Mouse (Mus musculus): ENCODE data around the gene Lix1l.

The Lix1l gene

DNA sequence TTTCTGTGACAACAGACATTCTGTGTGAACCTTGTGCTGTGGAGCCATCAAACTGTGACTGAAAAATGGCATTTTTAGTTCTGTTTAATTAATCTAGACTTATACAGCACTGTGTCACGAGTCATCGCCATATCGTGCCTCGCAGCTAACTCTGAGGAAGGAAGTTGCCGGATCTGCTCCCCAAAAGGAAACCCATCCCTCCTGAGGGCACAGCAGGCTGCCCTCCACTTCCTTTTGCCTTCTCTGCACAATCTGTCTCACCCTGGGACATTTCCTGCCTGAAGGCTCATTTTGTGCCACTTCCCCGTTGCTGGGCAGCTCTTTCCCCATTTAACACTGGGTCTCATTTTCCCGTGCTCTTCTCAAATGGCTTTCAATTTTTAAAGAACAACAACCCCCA, 36.3 kb upstream of the Lix1l start:
- intact Hi-C loops (cut with DNase I) = no loop called here

DNA sequence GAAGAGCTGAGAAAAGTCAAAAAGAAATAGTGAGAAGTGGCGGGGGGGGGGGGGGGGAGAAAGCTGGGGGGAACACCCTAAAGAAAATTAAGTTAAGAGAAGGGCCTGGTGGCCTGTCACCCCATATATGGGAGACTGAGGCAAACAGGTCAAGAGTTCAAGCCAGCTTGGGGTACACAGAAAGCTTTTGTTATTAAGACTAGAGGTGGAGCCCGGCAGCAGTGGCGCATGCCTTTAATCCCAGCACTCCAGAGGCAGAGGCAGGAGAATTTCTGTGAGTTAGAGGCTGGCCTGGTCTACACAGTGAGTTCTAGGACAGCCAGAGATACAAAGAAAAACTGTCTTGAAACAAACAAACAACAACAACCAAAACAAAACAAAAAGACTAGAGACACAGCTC, 35.8 kb upstream of the Lix1l start:
- intact Hi-C loops (cut with DNase I) = no loop called here

DNA sequence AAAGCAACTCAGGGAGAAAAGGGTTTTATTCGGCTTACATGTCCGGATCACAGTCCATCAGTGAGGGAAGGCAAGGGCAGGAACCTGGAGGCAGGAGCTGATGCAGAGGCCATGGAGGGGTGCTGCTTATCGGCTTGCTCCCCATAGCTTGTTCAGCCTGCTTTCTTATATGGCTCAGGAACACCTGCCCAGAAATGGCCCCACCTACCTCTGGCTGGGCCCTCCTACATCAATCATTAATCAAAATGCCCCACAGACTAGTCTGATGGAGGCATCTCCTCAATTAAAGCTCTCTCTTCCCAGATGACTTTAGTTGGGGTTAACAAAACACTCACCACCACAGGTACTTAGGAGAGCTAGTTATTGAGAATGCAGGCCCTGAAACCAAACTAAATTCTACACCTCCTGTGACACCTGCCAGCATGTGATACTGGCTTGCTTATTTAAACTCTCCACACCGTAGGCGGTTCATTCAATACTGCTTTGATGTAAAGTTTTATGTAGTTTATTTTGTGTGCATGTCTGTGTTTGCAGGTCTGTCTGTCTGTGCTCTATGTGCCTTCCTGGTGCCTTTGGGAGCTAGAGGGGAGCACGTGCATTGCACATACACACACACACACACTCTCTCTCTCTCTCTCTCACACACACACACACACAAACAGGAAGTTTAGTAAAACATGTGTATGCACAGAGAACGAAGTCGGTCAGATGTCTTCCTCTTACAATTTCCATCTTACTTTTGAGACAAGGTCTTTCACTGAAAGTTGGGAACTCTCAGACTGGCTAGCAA, 34.1 kb upstream of the Lix1l start:
- intact Hi-C loops (cut with DNase I) = no loop called here

DNA sequence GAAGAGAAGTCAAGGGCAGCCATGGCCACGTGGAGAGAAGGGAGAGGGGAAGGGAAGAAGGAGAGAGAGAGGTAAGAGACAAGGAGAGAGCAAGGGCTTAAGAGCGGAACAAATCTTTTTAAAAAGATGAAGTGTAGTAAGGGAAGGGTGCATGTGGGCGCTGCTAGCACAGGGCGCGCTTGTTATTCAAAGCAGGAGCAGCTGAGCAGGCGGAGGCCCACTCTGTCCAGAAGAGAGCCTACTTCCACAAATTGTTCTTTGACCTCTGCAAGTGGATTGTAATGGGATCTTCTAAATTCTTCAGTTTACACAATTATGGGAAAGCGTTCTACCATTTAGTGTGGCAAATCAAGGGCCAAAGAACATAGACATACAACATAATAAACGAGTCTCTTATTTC, 32.3 kb upstream of the Lix1l start:
- intact Hi-C loops (cut with DNase I) = no loop called here

- intact Hi-C loops (cut with DNase I) = no loop called here
These were observed 31.4 kb upstream of the Lix1l start for GRCm38 (mm10) chr3:96569506-96569905.

DNA sequence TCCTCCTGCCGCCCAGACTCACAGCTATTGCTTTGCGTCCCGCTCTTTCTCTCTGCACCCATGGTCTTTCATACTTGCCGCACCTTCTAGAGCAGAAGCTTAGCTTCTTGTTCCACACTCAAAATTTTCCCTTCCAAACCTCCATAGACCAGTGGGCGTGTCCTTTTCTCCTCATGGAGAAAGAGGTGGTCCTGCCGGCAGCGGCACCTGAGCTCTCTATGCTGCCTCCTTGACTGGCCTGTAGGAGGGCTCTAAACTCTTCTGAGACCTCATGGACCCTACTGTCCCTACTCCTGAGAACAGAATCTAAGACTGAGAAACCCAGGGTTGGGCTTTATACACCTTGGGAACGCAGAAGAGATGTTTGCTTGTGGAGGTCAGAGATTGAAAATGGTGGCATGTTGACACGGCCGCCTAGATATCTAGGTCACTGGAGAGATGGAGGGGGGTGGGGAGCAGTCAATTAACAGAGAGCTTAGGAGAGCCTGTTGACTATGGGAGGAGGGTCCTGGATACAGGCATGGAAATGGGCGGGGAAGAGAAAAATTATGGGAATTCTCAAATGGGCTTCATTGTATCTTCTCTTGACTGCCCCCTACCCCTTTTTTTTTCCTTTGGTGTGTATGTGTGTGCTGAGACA, 30.9 kb upstream of the Lix1l start:
- intact Hi-C loops (cut with DNase I) = no loop called here

- intact Hi-C loops (cut with DNase I) = no loop called here
These were observed 30.3 kb upstream of the Lix1l start for GRCm38 (mm10) chr3:96570643-96571042.

DNA sequence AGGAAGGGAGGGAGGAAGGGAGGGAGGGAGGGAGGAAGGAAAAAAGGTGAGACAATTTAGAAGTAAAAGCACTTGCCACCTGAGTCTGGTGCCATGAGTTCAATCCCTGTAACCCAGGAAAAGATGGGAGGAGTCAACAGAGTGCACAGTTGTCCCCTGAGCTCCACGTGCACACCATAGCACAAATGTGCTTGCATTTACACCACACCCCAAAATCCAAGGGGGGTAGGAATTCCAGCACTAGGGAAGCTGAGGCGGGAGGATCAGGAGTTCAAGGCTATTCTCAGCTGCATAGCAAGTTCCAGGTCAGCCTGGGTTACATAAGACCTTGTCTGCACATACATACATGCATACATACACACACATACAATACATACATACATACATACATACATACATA, 29.6 kb upstream of the Lix1l start:
- intact Hi-C loops (cut with DNase I) = no loop called here

- intact Hi-C loops (cut with DNase I) = no loop called here
These were observed 28.9 kb upstream of the Lix1l start for GRCm38 (mm10) chr3:96571896-96572698.

- intact Hi-C loops (cut with DNase I) = loop anchor here (1.0 kb wide), 1 partner anchor 16 kb away; no protein-coding TSS in a partner anchor
These were observed 27.1 kb upstream of the Lix1l start for GRCm38 (mm10) chr3:96573611-96574511.

- intact Hi-C loops (cut with DNase I) = no loop called here
These were observed 25.5 kb upstream of the Lix1l start for GRCm38 (mm10) chr3:96575272-96575984.

- intact Hi-C loops (cut with DNase I) = no loop called here
These were observed 24.8 kb upstream of the Lix1l start for GRCm38 (mm10) chr3:96576005-96576658.

DNA sequence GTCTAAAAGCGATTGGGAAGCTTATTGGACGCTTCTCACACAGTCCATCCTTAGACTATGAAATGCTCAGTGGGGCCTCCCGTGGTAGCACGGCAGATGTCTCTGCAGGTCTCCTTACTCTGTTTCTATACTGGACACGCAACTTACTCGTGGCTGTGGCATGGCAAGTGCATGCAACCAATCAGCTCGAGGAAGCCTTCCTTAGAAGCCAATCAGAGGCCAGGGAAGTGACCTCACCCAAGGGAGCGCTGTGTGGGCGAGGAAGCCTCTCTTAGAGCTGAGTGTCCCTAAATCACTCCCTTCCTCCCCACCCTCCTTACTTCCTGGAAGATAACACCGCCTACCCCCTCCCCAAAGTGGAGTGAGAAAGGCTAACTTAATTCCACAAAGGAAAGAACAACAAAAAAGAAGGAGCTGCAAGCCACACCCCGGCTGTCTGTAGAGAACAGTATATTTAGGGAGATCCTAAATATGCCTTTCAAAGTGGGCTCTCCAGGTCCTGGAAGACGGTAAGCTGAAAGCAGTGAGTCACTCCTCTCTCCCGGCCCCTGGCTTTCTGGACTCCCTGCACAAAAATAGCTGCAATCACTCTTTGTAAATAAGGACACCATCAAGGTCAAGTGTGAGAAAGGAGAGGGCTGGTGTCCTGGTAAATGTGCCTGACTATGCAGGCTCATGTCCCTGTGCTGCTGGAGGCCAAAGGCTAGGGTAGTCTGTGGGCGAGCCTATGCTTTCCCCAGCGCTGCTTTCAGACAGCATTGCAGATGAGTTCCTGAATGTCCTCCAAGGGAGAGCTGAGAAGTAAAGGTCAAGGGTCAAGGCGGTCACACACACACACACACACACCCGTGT, 24.0 kb upstream of the Lix1l start, which contains the start of gene Gm16253:
Gene Gm16253, plus strand, starts transcription at position 295 of the 852 bp plus-strand sequence.
- intact Hi-C loops (cut with DNase I) = no loop called here

DNA sequence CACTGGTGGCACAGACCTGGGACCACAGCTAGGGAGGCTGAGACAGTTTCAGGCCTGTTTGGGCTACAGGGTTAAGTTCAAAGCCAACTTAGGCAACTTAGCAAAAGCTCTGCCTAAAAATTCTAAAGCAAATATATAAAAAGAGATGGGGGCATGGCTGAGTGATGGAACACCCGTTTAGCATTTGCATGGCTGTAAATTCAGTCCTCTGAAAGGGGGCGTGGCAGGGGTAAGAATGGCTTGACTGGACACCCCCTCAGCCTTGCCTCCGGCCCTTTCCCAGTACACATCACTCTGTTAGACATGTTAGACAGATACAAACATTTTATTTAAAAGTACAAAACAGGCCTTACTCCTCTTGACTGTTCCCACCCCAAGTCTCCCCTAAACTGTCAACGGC, 23.4 kb upstream of the Lix1l start:
- intact Hi-C loops (cut with DNase I) = no loop called here

DNA sequence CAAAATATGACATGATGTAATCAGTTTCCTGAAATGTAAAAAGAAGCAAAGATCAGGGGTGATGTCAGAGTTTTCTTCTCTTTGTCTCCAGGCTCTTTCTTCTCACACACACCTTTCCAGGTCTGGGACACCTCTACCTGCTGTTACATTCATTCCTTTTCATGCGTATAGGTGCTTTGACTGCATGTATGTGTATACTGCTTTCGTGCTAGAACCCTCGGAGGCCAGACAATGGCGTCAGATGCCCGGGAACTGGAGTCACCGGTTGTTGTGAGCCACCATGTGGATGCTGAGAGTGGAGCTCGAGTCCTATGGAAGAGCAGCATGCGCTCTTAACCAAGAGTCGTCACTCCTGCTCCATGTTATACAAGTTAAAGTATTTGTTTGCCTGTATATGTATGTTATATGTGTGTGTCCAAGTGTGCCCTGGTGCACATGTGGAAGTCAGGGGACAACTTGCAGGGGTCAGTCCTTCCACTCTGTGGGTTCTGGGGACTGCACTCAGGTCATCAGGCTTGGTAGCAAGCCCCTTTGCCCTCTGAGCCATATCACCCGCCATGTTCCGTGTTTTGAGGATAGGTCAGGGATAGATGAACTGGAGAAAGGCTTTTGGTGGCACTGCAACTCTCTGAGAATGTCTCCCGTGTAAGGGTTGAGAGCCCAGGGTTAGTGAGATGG, 22.2 kb upstream of the Lix1l start:
- intact Hi-C loops (cut with DNase I) = no loop called here

- intact Hi-C loops (cut with DNase I) = no loop called here
These were observed 21.7 kb upstream of the Lix1l start for GRCm38 (mm10) chr3:96579239-96579750.

DNA sequence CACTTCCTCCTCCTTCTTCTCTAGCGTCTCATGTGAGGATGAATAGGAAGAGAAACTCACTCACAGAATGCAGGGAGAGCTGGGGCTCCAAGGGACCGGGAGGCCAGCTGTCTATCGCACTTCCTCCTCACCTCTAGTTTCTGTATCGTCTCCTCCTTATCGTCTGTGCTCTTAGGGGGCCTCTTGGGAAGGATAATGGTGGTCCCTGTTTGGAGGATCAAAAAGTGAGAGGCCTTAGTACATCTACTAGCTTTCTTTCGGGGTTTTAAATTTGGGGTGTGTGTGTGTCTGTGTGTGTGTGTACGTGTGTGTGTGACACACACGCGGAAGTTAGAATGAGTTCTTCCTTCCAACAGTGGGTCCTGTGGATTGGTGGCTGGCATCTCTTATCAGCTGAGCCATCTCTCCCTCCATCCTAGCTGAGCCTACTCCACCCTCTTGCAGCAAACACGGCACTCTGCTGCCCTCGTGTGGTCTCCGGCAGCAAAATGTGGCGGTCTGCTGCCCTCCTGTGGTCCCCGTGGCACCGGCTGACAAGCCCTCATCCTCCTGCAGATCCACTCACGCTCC, 21.0 kb upstream of the Lix1l start:
- intact Hi-C loops (cut with DNase I) = loop anchor here (2.0 kb wide), 1 partner anchor 31 kb away; no protein-coding TSS in a partner anchor

- intact Hi-C loops (cut with DNase I) = loop anchor here (2.0 kb wide), 1 partner anchor 32 kb away; no protein-coding TSS in a partner anchor
These were observed 19.8 kb upstream of the Lix1l start for GRCm38 (mm10) chr3:96581141-96581540.

Data from adrenal gland (tissue).